Mouse (Mus musculus) C2C12 (cell line): Measurements from ENCODE around the gene Fam107b. TPM values are rescaled to one million over a fixed set of nuclear protein-coding genes. Genes with fewer than 3 reads are reported as not detected.

Experiments used
- H3K27me3 ChIP-seq: one replicate; pipeline ENCODE4 v1.6.1; 2011; ENCODE audit not compliant: control insufficient read depth, insufficient read depth, insufficient read length
- H3K36me3 ChIP-seq: one replicate; pipeline ENCODE4 v1.6.1; 2011; ENCODE audit not compliant: control insufficient read depth, insufficient read depth
- H3K4me3 ChIP-seq: one replicate; pipeline ENCODE4 v1.5.1; 2011; ENCODE audit warnings: mild to moderate bottlenecking, control low read depth; ENCODE audit not compliant: poor library complexity, insufficient read depth, severe bottlenecking
- H3K79me2 ChIP-seq: one replicate; pipeline ENCODE4 v1.6.1; 2011; ENCODE audit not compliant: control insufficient read depth, insufficient read depth
- H3K79me3 ChIP-seq: one replicate; pipeline ENCODE4 v1.6.1; 2011; ENCODE audit warnings: low read depth, control low read depth
- H3ac ChIP-seq: one replicate; pipeline ENCODE3; 2011; ENCODE audit warnings: low read depth; ENCODE audit not compliant: control insufficient read depth, insufficient read length
- CEBPB ChIP-seq: IDR thresholded peaks from one replicate; pipeline ENCODE4 v1.6.1; 2011; ENCODE audit warnings: low read depth, mild to moderate bottlenecking, control low read depth, moderate library complexity
- CTCF ChIP-seq: IDR thresholded peaks from one replicate; pipeline ENCODE4 v1.5.1; 2011; ENCODE audit not compliant: control insufficient read depth, insufficient read depth, insufficient read length
- FOSL1 ChIP-seq: IDR thresholded peaks from one replicate; pipeline ENCODE4 v1.8.0; 2011; ENCODE audit warnings: mild to moderate bottlenecking, low read length; ENCODE audit not compliant: poor library complexity, insufficient read depth, severe bottlenecking
- MAX ChIP-seq: IDR thresholded peaks from one replicate; pipeline ENCODE4 v1.6.1; 2011; ENCODE audit warnings: mild to moderate bottlenecking, control low read depth
- MYOD1 ChIP-seq: IDR thresholded peaks from one replicate; pipeline ENCODE4 v1.6.1; 2011; ENCODE audit warnings: low read depth; ENCODE audit not compliant: control insufficient read depth, insufficient read length
- MYOG ChIP-seq: IDR thresholded peaks from one replicate; pipeline ENCODE4 v1.6.1; 2011; ENCODE audit not compliant: control insufficient read depth, insufficient read length; ENCODE audit errors: extremely low read depth
- USF1 ChIP-seq: IDR thresholded peaks from one replicate; pipeline ENCODE4 v1.6.1; 2011; ENCODE audit warnings: low read depth, mild to moderate bottlenecking, control low read depth, moderate library complexity
- polyA plus RNA-seq: library from polyadenylated mRNA; unstranded; fragments of >200 nt; fragmentation: generic; extraction: Trizol; gene quantifications from one replicate; pipeline ENCODE4 v1.2.1, GENCODE M21; 2012; ENCODE audit warnings: missing spikeins

Gene Fam107b
- polyA plus RNA-seq, 1 experiment = 16.6 TPM

GRCm38 (mm10) chr2:3748714-3749503, 178.6 kb downstream of the Fam107b start:
- no peaks in the 10 kb centered on the region for H3K36me3 ChIP-seq
- TF ChIP-seq CEBPB = no peak
- no peak for TF ChIP-seq FOSL1
- no peak for TF ChIP-seq CTCF
- TF ChIP-seq MYOD1 = no peak
- no peak for TF ChIP-seq USF1
- TF ChIP-seq MAX = no peak
- TF ChIP-seq MYOG = no peak
- H3ac ChIP-seq = no peak overlapping the region
- H3K4me3 ChIP-seq = no peak overlapping the region
- H3K79me2 ChIP-seq = peaks cover 68% of the 10 kb centered on the region
- peaks cover 12% of the 10 kb centered on the region for H3K79me3 ChIP-seq
- H3K27me3 ChIP-seq = no peaks in the 10 kb centered on the region

GRCm38 (mm10) chr2:3749504-3750024, 179.3 kb downstream of the Fam107b start:
- Histone ChIP-seq H3K79me2 (peaks cover 74% of the 10 kb centered on the region), H3K27me3 (no peaks in the 10 kb centered on the region), H3K36me3 (no peaks in the 10 kb centered on the region), H3K4me3 (no peak overlapping the region), H3K79me3 (peaks cover 12% of the 10 kb centered on the region), H3ac (no peak overlapping the region)
- TF ChIP-seq CTCF (no peak), MYOG (no peak), USF1 (no peak), MAX (no peak), CEBPB (no peak), FOSL1 (no peak), MYOD1 (no peak)

- no peaks in the 10 kb centered on the region for H3K27me3 ChIP-seq
- H3K79me2 ChIP-seq = peaks cover 72% of the 10 kb centered on the region
- H3ac ChIP-seq = no peak overlapping the region
- no peaks in the 10 kb centered on the region for H3K36me3 ChIP-seq
- H3K4me3 ChIP-seq = no peak overlapping the region
- peaks cover 16% of the 10 kb centered on the region for H3K79me3 ChIP-seq
- TF ChIP-seq MYOD1 = no peak
- no peak for TF ChIP-seq MYOG
- no peak for TF ChIP-seq CTCF
- no peak for TF ChIP-seq FOSL1
- TF ChIP-seq USF1 = no peak
- no peak for TF ChIP-seq CEBPB
- TF ChIP-seq MAX = no peak
These were observed 179.8 kb downstream of the Fam107b start for GRCm38 (mm10) chr2:3750126-3750525.

- Histone ChIP-seq H3K79me3 (peaks cover 19% of the 10 kb centered on the region), H3K27me3 (no peaks in the 10 kb centered on the region), H3K4me3 (no peak overlapping the region), H3K79me2 (peaks cover 80% of the 10 kb centered on the region), H3ac (no peak overlapping the region), H3K36me3 (no peaks in the 10 kb centered on the region)
- TF ChIP-seq MAX (no peak), CEBPB (peak; percentile 14), FOSL1 (no peak), MYOD1 (no peak), MYOG (no peak), USF1 (no peak), CTCF (no peak)
These were observed 182.1 kb downstream of the Fam107b start for GRCm38 (mm10) chr2:3752365-3752764.

- Histone ChIP-seq H3K27me3 (no peaks in the 10 kb centered on the region), H3K79me3 (peaks cover 19% of the 10 kb centered on the region), H3K79me2 (peaks cover 86% of the 10 kb centered on the region), H3K36me3 (no peaks in the 10 kb centered on the region), H3K4me3 (no peak overlapping the region), H3ac (no peak overlapping the region)
- TF ChIP-seq MYOG = no peak
- TF ChIP-seq CEBPB = no peak
- TF ChIP-seq MYOD1 = no peak
- TF ChIP-seq MAX = no peak
- no peak for TF ChIP-seq CTCF
- no peak for TF ChIP-seq FOSL1
- TF ChIP-seq USF1 = no peak
These were observed 182.6 kb downstream of the Fam107b start for GRCm38 (mm10) chr2:3752893-3753292.
